Mouse (Mus musculus) testis, adult 2 months (tissue): ENCODE measurements around the gene Aig1. TPM values are rescaled to one million over a fixed set of nuclear protein-coding genes. Genes with fewer than 3 reads are reported as not detected.

ENCODE experiments used
- H3K27ac ChIP-seq: fragments of 200-500 bp; 2 replicates; pipeline ENCODE4 v1.5.1; 2012; ENCODE audit warnings: low read depth, low read length; ENCODE audit not compliant: control insufficient read depth, insufficient read depth
- H3K27me3 ChIP-seq: fragments of 200-500 bp; 2 replicates; pipeline ENCODE4 v1.6.1; 2012; ENCODE audit warnings: mild to moderate bottlenecking, low read length, moderate library complexity; ENCODE audit not compliant: control insufficient read depth, insufficient read depth
- H3K36me3 ChIP-seq: fragments of 200-500 bp; 2 replicates; pipeline ENCODE4 v1.6.1; 2012; ENCODE audit warnings: mild to moderate bottlenecking, low read length; ENCODE audit not compliant: control insufficient read depth, insufficient read depth
- H3K4me1 ChIP-seq: fragments of 200-500 bp; 2 replicates; pipeline ENCODE4 v1.6.1; 2012; ENCODE audit warnings: low read length; ENCODE audit not compliant: control insufficient read depth, insufficient read depth
- H3K4me3 ChIP-seq: fragments of 200-500 bp; 2 replicates; pipeline ENCODE4 v1.5.1; 2012; ENCODE audit warnings: low read depth, mild to moderate bottlenecking, low read length, moderate library complexity, mixed read lengths; ENCODE audit not compliant: control insufficient read depth
- CTCF ChIP-seq: fragments of 200-500 bp; IDR thresholded peaks from 2 replicates; pipeline ENCODE4 v1.5.1; 2012; ENCODE audit warnings: low read depth, mild to moderate bottlenecking, inconsistent platforms, low read length, moderate library complexity; ENCODE audit not compliant: control insufficient read depth, insufficient read depth, insufficient replicate concordance
- POLR2A ChIP-seq: fragments of 200-500 bp; IDR thresholded peaks from 2 replicates; pipeline ENCODE4 v1.6.1; 2012; ENCODE audit warnings: low read depth, mild to moderate bottlenecking, inconsistent platforms, low read length, moderate library complexity; ENCODE audit not compliant: control insufficient read depth
- polyA plus RNA-seq: library from polyadenylated mRNA; depleted of rRNA; stranded (reverse); fragments of >200 nt; gene quantifications from 2 replicates; pipeline ENCODE4 v1.2.3, GENCODE M21; 2012

Gene Aig1
- polyA plus RNA-seq, 1 experiment: 2.4 TPM

DNA sequence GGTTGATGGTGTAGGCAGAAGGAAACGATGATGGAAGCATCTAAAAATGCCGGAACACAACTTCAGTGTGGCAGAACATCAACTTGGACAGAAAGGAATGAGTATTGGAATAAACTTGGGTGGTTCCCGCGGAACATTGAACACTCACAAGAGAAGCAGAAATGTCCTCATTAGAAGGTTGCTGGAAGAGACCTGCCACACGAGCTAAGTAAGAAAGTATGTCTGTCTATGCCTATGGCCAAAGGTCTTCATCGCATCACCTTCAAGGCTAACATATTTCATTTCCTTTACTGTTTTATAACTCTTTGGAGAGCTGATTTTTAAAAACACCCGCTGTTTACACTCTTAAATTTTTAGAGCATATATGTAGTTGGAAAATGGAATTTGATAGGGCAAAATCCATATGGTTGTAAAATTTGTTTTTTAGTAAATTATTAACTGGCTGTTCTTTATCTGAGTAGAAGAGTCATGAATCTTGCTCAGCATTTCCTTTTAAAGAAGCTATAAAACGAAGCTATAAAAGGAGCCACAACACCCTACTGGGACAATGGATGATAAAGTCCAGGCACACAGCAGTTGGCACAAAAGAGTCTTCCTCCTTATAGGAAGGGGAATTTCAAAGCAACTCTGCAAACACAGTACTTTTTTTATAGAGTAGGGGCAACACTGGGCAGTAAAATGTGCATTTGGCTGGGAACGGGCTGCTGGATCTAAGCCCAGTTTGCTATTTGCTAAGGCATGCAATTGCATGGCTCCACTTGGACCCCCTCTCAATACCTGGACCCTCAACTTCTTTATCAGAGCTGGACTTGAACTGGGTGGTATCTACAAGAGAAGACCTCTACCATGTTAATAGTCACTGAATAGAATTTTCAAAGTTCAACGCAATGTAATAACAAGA, 14.4 kb upstream of the Aig1 start:
- Histone ChIP-seq H3K27ac (no peak overlapping the region), H3K4me3 (no peak overlapping the region), H3K4me1 (no peaks in the 10 kb centered on the region), H3K27me3 (no peaks in the 10 kb centered on the region), H3K36me3 (no peaks in the 10 kb centered on the region)
- TF ChIP-seq CTCF (no peak), POLR2A (no peak)

DNA sequence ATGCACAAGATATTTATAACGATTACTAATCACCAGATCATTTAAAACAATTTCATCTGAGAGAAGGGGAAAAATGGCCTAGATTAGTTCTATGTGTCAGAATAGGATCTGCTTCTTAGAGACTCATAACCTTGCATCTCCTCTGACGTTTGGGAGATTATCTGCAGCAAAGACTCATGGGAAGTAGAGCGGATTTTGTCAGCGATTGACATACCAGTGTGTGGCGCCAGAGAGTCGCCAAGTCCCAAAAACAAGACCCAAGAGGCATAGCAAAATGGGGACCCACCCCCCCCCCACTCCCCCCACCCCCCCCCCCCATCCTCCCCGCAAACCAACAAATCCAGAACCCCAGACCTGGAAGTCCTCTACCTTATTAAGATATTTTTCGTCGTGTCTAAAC, 13.7 kb upstream of the Aig1 start:
- H3K27ac ChIP-seq: no peak overlapping the region
- H3K36me3 ChIP-seq: no peaks in the 10 kb centered on the region
- no peak for TF ChIP-seq CTCF
- no peak for TF ChIP-seq POLR2A
- H3K4me3 ChIP-seq: no peak overlapping the region
- H3K4me1 ChIP-seq: no peaks in the 10 kb centered on the region
- no peaks in the 10 kb centered on the region for H3K27me3 ChIP-seq

- Histone ChIP-seq H3K27me3 (no peaks in the 10 kb centered on the region), H3K4me3 (no peak overlapping the region), H3K4me1 (no peaks in the 10 kb centered on the region), H3K36me3 (no peaks in the 10 kb centered on the region), H3K27ac (no peak overlapping the region)
- TF ChIP-seq CTCF (no peak), POLR2A (no peak)
Measured at GRCm38 (mm10) chr10:13878696-13879095, 9.9 kb upstream of the Aig1 start.

- TF ChIP-seq CTCF: no peak
- TF ChIP-seq POLR2A: no peak
- no peak overlapping the region for H3K4me3 ChIP-seq
- H3K36me3 ChIP-seq: no peaks in the 10 kb centered on the region
- no peaks in the 10 kb centered on the region for H3K4me1 ChIP-seq
- no peak overlapping the region for H3K27ac ChIP-seq
- no peaks in the 10 kb centered on the region for H3K27me3 ChIP-seq
Measured at GRCm38 (mm10) chr10:13875038-13875420, 6.2 kb upstream of the Aig1 start.

DNA sequence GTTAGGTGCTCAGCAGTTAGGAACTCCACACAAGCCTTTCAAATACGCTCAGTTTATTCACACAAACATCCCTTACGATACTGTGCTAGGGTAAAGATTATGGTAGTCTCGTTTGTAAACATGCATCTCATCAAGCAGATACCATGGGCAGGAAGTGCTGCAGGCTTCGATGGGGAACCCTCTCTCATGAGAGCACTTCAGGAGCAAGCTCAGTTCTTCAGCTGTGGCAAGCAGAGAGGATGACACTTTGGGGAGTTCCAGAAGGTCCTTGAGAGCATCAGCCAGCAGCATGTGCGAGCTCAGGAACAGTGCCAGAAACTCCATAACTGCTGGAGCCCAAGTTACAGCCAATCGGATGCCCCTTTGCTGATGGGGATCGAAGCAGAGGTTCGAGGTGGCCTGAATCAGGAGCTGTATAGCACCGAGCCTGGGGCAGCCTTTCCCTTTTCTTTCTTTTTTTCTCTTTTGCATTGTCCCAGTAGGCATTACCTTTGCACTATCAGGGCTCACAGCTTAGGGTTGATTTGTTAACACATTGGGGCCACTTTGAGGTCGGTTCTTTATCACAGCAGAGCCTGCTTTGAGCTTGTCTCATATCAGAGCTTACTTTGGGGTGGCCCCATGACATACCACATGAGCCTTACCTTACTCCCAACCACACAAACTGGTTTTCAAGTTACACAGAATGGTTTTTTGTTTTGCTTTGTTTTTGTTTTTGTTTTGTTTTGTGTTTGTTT, 5.7 kb upstream of the Aig1 start:
- no peaks in the 10 kb centered on the region for H3K27me3 ChIP-seq
- no peaks in the 10 kb centered on the region for H3K4me1 ChIP-seq
- TF ChIP-seq POLR2A (no peak), CTCF (no peak)
- H3K4me3 ChIP-seq: no peak overlapping the region
- no peak overlapping the region for H3K27ac ChIP-seq
- no peaks in the 10 kb centered on the region for H3K36me3 ChIP-seq

DNA sequence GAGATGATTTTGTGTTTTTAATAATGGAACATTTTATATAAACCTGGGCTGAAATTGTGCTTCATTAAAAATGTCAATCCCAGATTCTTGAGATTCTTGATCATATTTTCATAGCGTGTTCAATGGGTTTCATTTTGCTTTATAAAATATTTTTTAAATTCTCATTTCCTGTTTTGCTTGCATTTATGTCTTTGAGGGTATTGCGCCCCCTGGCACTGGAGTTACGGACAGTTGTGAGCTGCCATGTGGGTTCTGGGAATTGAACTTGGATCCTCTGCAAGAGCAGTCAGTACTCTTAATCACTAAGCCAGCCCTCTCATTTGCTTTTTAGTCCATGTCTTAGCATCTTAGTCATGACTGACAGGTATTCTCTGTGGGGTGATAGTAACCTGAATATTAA, 1.8 kb upstream of the Aig1 start:
- Histone ChIP-seq H3K36me3 (no peaks in the 10 kb centered on the region), H3K27me3 (no peaks in the 10 kb centered on the region), H3K4me1 (peaks cover 6% of the 10 kb centered on the region), H3K4me3 (no peak overlapping the region), H3K27ac (no peak overlapping the region)
- TF ChIP-seq POLR2A: no peak
- TF ChIP-seq CTCF: no peak

- no peak for TF ChIP-seq CTCF
- no peak for TF ChIP-seq POLR2A
- Histone ChIP-seq H3K27ac (no peak overlapping the region), H3K27me3 (no peaks in the 10 kb centered on the region)
Measured at GRCm38 (mm10) chr10:13869322-13870035, 699 bp upstream of the Aig1 start.

More at GRCm38 (mm10) chr10:13869322-13870035, 699 bp upstream of the Aig1 start:
- Histone ChIP-seq H3K4me3 (no peak overlapping the region; the same call in 1 of the 2 replicates), H3K36me3 (no peaks in the 10 kb centered on the region), H3K4me1 (peaks cover 6% of the 10 kb centered on the region)
